Mouse (Mus musculus) small intestine, adult 2 months (tissue): ENCODE data around the gene Mcm10.

Experiments
- CTCF ChIP-seq: fragments of 200-500 bp; IDR thresholded peaks from 2 replicates; pipeline ENCODE4 v1.5.1; 2012; ENCODE audit warnings: low read depth, mild to moderate bottlenecking, control low read depth, inconsistent platforms, low read length, moderate library complexity, mixed read lengths; ENCODE audit not compliant: insufficient replicate concordance, insufficient read length; ENCODE audit errors: extremely low read depth
- POLR2A ChIP-seq: fragments of 200-500 bp; IDR thresholded peaks from 2 replicates; pipeline ENCODE4 v1.6.1; 2012; ENCODE audit warnings: low read depth, mild to moderate bottlenecking, control low read depth, inconsistent platforms, low read length, moderate library complexity

- TF ChIP-seq CTCF (peak; percentile 64; the same call in 1 of the 2 replicates), POLR2A (no peak)
These were observed 23.7 kb downstream of the Mcm10 start for GRCm38 (mm10) chr2:4988826-4989424.
